Mouse (Mus musculus) neural tube, embryonic 10.5 days (tissue): ENCODE data around the gene Pam16.
"Not testable (repeated sequence)": the region's sequence is repeated elsewhere in the genome, so short reads cannot be mapped to it uniquely, and the experiment has no call there.

Experiments used
- DNase-seq: peaks from one replicate; pipeline ENCODE4 v3.0.0-alpha.2; 2017; ENCODE audit warnings: low spot score; ENCODE audit errors: extremely low spot score

Pam16 gene

GRCm38 (mm10) chr16:4593971-4594813 lies 30.6 kb downstream of the Pam16 start, which contains the start of gene Glis2:
Glis2 (plus strand) TSS chr16:4594713.
- DNase-seq, result peak; percentile 89

DNA sequence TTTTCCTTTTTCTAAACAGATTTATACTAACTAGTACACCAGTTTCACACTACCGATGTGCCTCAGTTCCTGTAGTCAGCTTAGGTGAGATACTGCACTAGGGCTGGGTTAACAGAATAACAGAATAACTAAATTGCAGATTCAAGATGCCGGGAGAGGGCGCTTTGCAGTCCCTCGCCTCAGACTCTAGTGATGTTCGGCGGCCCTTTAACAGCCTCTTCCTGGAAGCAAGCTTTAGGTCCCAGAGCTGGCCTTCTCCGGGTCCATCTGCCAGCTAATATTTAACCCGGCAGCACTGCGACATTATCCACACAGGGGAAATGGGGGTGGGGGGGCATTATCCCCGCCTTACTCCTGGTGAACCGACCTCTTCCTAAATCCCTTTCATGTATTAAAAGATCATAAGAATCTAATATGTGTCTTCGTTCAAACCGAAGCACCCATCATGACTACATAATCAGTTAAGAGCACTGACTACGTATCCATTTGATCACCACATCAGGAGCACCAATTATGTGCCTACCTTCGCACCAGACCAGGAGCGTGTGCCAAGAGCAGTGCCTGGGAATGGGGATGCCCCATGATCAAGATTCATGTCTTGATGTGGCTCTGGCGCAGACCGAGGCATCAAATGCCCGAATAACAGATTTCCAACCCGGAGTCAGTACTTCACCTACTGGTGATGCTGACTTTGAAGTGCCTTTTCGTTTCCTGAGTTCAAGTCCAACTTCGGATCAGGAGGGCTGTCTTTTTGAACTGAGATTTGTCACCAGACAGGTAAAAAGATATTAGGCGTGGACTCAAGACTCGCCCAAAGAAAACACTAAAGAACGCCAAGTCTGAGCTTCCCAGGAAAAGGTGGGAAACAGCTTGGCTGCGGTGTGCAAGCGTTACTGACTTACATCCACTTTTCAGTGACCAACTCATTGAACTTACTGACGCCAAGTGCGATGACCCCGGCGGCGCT lies 31.6 kb downstream of the Pam16 start:
- no peak for DNase-seq

- no peak for DNase-seq
Observed at GRCm38 (mm10) chr16:4590236-4590635, 34.6 kb downstream of the Pam16 start.

- peak; percentile 25 for DNase-seq
Observed at GRCm38 (mm10) chr16:4587516-4588210, 37.1 kb downstream of the Pam16 start.

DNA sequence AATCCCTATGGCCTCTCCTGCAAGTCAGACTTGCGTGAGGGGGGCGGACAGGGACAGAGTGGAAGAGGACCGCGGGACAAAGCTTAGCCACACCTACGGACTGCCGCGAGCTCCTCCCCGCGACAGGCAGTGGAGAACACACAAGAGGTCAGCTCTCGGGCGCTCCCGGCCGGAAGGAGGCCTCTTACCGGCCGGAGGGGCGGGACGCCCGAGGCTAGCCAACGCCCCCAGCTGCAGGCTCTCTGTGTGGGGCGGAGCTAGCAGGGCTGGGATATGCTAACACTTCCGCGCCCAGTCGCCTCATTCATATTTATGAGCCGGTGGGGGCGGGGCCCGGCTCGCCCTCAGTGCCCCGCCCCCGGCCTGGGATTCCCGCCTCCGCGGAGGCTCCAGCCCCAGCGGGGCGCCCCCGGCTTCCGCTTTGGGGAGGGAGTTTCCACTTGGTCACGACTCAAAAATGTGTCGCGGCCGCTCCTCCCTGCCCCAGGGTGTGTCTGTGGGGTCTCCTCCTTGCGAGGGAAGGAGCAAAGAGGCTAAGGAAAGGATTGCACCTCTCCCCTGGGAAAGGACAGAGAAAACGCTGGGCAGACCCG lies 38.2 kb downstream of the Pam16 start:
- peak; percentile 96 for DNase-seq

DNA sequence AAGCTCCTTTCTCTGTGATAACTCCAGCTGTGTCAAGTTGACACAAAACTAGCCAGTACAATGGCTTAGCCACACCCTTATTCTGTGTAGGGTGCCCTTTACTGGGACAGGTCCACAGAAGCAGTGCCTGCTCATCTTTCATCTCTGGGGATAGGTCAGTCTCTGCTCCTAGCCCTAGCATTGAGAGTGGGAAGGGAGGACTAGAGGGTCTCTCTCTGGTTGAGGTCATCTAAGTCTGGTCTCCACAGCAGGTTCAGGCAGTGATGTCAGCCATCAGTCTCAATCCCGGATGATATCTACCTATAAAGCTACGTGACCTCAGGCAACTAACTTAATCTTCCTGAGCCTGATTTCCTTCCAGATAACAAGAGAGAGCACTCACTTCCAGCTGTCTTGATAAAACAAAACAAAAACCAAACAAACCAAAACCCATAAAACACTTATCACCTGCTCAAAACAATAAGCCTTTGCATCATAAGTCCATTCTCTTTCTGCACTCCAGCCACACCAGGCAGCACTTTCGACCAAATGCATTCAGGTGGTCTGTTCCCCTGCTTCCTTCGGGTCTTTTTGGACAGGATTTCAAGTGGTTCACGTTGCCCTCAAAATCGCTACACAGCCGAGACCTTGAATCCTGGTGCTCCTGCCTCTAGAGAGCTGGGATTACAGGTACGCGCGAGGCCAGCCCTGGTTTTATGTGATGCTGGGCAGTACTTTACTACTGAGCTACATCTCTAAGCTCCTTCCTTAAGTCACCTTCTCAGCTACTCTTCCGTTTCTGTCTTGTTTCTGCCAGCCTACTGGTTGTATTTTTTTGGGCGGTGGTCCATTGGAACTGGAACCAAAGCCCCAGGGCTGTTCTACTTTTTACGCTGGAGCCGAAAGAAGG lies 38.9 kb downstream of the Pam16 start:
- DNase-seq, result no peak

GRCm38 (mm10) chr16:4584438-4584837 lies 40.4 kb downstream of the Pam16 start:
- no peak for DNase-seq

DNA sequence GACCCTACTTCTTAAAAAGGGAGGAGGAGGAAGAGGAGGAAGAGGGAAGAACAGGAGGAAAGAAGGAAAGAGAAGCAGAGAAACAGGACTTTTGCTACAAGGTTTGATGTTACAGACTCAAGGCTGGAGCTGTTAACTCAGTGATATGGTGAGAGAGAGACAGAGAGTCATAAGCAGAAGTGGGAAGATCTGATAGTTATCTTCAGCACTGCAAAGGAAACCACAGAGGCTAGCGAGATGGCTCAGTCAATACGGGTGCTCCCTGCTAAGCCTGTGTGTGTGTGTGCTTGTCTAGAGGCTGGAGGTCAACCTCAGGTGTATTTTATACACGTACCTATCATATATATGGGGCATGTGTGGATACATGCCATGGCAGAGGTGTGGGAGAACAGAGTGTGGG lies 41.0 kb downstream of the Pam16 start:
- DNase-seq, result no peak

- DNase-seq, result not testable (repeated sequence)
Observed at GRCm38 (mm10) chr16:4581179-4581578, 43.6 kb downstream of the Pam16 start.

- DNase-seq, result no peak
Observed at GRCm38 (mm10) chr16:4578630-4579029, 46.2 kb downstream of the Pam16 start.

DNA sequence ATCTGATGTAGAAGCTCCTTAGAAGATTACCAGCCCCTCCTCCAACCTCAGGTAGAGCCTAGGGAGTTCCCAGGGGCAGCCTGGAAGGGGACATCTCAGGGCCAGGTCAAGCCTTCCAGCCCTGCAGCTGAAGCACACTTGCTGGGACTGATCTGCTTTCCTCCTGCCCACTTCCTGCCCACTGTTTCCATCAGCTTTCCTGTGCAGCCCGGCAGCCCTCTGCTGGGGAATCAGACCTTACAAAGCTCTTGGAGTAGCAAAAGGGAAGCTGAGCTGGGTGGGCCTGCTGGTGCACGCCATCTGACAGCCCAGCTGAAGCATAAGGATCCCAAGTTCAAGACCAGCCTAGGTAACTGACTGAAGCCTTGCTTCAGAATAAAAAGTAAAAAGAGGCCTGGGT lies 47.9 kb downstream of the Pam16 start:
- no peak for DNase-seq

GRCm38 (mm10) chr16:4576038-4576437 lies 48.8 kb downstream of the Pam16 start:
- no peak for DNase-seq

GRCm38 (mm10) chr16:4570737-4571136 lies 54.1 kb downstream of the Pam16 start:
- DNase-seq, result no peak

- DNase-seq, result peak; percentile 91
Observed at GRCm38 (mm10) chr16:4567912-4568311, 56.9 kb downstream of the Pam16 start.
